Mouse (Mus musculus) lung, embryonic 16.5 days (tissue): ENCODE data around the gene Gpr179. TPM values are rescaled to one million over a fixed set of nuclear protein-coding genes. Genes with fewer than 3 reads are reported as not detected.
A peak's percentile ranks its signal among the peaks of the same experiment; 100 is the strongest.
"Not testable (repeated sequence)": the region's sequence is repeated elsewhere in the genome, so short reads cannot be mapped to it uniquely, and the experiment has no call there.

ENCODE experiments used
- ATAC-seq: fragments of 200-750 bp; cut with Nextera tagmentation; 2 replicates; pipeline ENCODE4 v1.8.0; 2017; ENCODE audit warnings: low read depth, mild to moderate bottlenecking, moderate library complexity
- H3K27ac ChIP-seq: fragments of 300-500 bp; sonication (generic); 2 replicates; pipeline ENCODE4 v1.5.1; 2014; ENCODE audit warnings: mild to moderate bottlenecking, control low read depth, low read length
- H3K27me3 ChIP-seq: fragments of 300-500 bp; sonication (generic); 2 replicates; pipeline ENCODE4 v1.6.1; 2014; ENCODE audit warnings: low read depth, low read length, mixed read lengths; ENCODE audit not compliant: control insufficient read depth, insufficient read depth
- H3K36me3 ChIP-seq: fragments of 300-500 bp; sonication (generic); 2 replicates; pipeline ENCODE4 v1.6.1; 2014; ENCODE audit warnings: low read length; ENCODE audit not compliant: control insufficient read depth, insufficient read depth
- H3K4me1 ChIP-seq: fragments of 300-500 bp; sonication (generic); replicated peaks from 2 replicates; pipeline ENCODE4 v1.6.1; 2014; ENCODE audit warnings: low read length, mixed read lengths; ENCODE audit not compliant: control insufficient read depth, insufficient read depth
- H3K4me2 ChIP-seq: fragments of 300-500 bp; sonication (generic); 2 replicates; pipeline ENCODE4 v1.6.1; 2014; ENCODE audit warnings: low read depth, low read length, control low read depth
- H3K4me3 ChIP-seq: fragments of 300-500 bp; sonication (generic); 2 replicates; pipeline ENCODE4 v1.5.1; 2014; ENCODE audit warnings: mild to moderate bottlenecking, low read length, control low read depth
- H3K9ac ChIP-seq: fragments of 300-500 bp; sonication (generic); 2 replicates; pipeline ENCODE4 v1.6.1; 2014; ENCODE audit warnings: low read length, control low read depth
- H3K9me3 ChIP-seq: fragments of 300-500 bp; sonication (generic); 2 replicates; pipeline ENCODE4 v1.6.1; 2016; ENCODE audit warnings: low read length; ENCODE audit not compliant: control insufficient read depth
- WGBS: fragments of 180-500 bp; shearing (Covaris S2); extraction: QIAGEN DNeasy Blood & Tissue Kit; methylation state at CpG from one replicate; pipeline ENCODE4 v1.1.7; 2014; 5-methylcytosine and 5-hydroxymethylcytosine counted together
- polyA plus RNA-seq: library from polyadenylated mRNA; unstranded; fragments of >200 nt; fragmentation: Nextera tagmentation; extraction: Ambion mirVana; gene quantifications from 2 replicates; pipeline ENCODE4 v1.2.1, GENCODE M21; 2015

Gene Gpr179
- polyA plus RNA-seq, 1 experiment from 2014 or later: 0.11 TPM

GRCm38 (mm10) chr11:97315504-97316503, 36.1 kb downstream of the Gpr179 start, which contains the start of gene Mrpl45:
TSS of gene Mrpl45 (plus strand) at chr11:97315716.
- under 1% methylated on average over 50 of the region's 50 CpGs for WGBS
- peak; percentile 95 for ATAC-seq
- Histone ChIP-seq H3K4me1 (peaks cover 16% of the 10 kb centered on the region), H3K9ac (peak within 1 kb of the TSS; percentile 77), H3K36me3 (no peaks in the 10 kb centered on the region), H3K27ac (peak within 1 kb of the TSS; percentile 67), H3K27me3 (no peaks in the 10 kb centered on the region), H3K9me3 (no peaks in the 10 kb centered on the region), H3K4me3 (peak within 1 kb of the TSS; percentile 73), H3K4me2 (peak within 1 kb of the TSS; percentile 68)

GRCm38 (mm10) chr11:97314751-97315503, 37.0 kb downstream of the Gpr179 start:
- Histone ChIP-seq H3K4me3 (peak overlapping the region; percentile 73), H3K4me2 (peak overlapping the region; percentile 52), H3K27ac (peak overlapping the region; percentile 61), H3K36me3 (no peaks in the 10 kb centered on the region), H3K27me3 (no peaks in the 10 kb centered on the region), H3K9me3 (no peaks in the 10 kb centered on the region), H3K4me1 (peaks cover 21% of the 10 kb centered on the region), H3K9ac (no peak overlapping the region)
- ATAC-seq: no peak
- WGBS: 39% methylated on average over 8 of the region's 8 CpGs

- peaks cover 21% of the 10 kb centered on the region for H3K4me1 ChIP-seq
- no peak for ATAC-seq
- H3K4me2 ChIP-seq: no peak overlapping the region
- H3K36me3 ChIP-seq: no peaks in the 10 kb centered on the region
- no peaks in the 10 kb centered on the region for H3K27me3 ChIP-seq
- WGBS: 88% methylated on average over 3 of the region's 3 CpGs
- H3K9me3 ChIP-seq: no peaks in the 10 kb centered on the region
- no peak overlapping the region for H3K27ac ChIP-seq
- no peak overlapping the region for H3K4me3 ChIP-seq
- no peak overlapping the region for H3K9ac ChIP-seq
Measured at GRCm38 (mm10) chr11:97314110-97314509, 37.8 kb downstream of the Gpr179 start.

GRCm38 (mm10) chr11:97312871-97313270, 39.0 kb downstream of the Gpr179 start:
- not testable (repeated sequence) for H3K36me3 ChIP-seq, H3K4me2 ChIP-seq, H3K9me3 ChIP-seq, H3K9ac ChIP-seq, ATAC-seq, H3K27me3 ChIP-seq, H3K4me3 ChIP-seq, H3K27ac ChIP-seq
- peaks cover 21% of the 10 kb centered on the region for H3K4me1 ChIP-seq
- 69% methylated on average over 1 of the region's 1 CpGs for WGBS

- Histone ChIP-seq H3K9ac (peak overlapping the region; percentile 68), H3K4me1 (peaks cover 16% of the 10 kb centered on the region), H3K27ac (peak overlapping the region; percentile 91), H3K4me3 (peak overlapping the region; percentile 40), H3K9me3 (no peaks in the 10 kb centered on the region), H3K27me3 (no peaks in the 10 kb centered on the region), H3K36me3 (no peaks in the 10 kb centered on the region), H3K4me2 (peak overlapping the region; percentile 73)
- 5% methylated on average over 18 of the region's 18 CpGs for WGBS
- ATAC-seq: no peak
Measured at GRCm38 (mm10) chr11:97310895-97311631, 40.8 kb downstream of the Gpr179 start.

- Histone ChIP-seq H3K27me3 (no peaks in the 10 kb centered on the region), H3K27ac (peak overlapping the region; percentile 85), H3K4me1 (peaks cover 15% of the 10 kb centered on the region), H3K4me2 (peak overlapping the region; percentile 73), H3K9me3 (no peaks in the 10 kb centered on the region), H3K4me3 (peak overlapping the region; percentile 46), H3K9ac (peak overlapping the region; percentile 64), H3K36me3 (no peaks in the 10 kb centered on the region)
- ATAC-seq: peak; percentile 80
- under 1% methylated on average over 25 of the region's 25 CpGs for WGBS
Measured at GRCm38 (mm10) chr11:97309911-97310571, 41.8 kb downstream of the Gpr179 start.

- peak overlapping the region; percentile 73 for H3K4me2 ChIP-seq
- H3K27me3 ChIP-seq: no peaks in the 10 kb centered on the region
- no peaks in the 10 kb centered on the region for H3K36me3 ChIP-seq
- peak overlapping the region; percentile 85 for H3K27ac ChIP-seq
- H3K9ac ChIP-seq: peak overlapping the region; percentile 64
- H3K4me1 ChIP-seq: peaks cover 13% of the 10 kb centered on the region
- 1% methylated on average over 9 of the region's 9 CpGs for WGBS
- H3K9me3 ChIP-seq: no peaks in the 10 kb centered on the region
- ATAC-seq: peak; percentile 90
- H3K4me3 ChIP-seq: peak overlapping the region; percentile 46
Measured at GRCm38 (mm10) chr11:97309451-97309836, 42.4 kb downstream of the Gpr179 start.

- no peak for ATAC-seq
- Histone ChIP-seq H3K4me2 (peak overlapping the region; percentile 73), H3K4me3 (no peak overlapping the region; the same call in 1 of the 2 replicates), H3K27me3 (no peaks in the 10 kb centered on the region), H3K36me3 (no peaks in the 10 kb centered on the region), H3K9ac (no peak overlapping the region), H3K27ac (no peak overlapping the region; the same call in 1 of the 2 replicates), H3K4me1 (peaks cover 13% of the 10 kb centered on the region), H3K9me3 (no peaks in the 10 kb centered on the region)
- 26% methylated on average over 3 of the region's 3 CpGs for WGBS
Measured at GRCm38 (mm10) chr11:97308806-97309450, 42.9 kb downstream of the Gpr179 start.
